Mouse (Mus musculus): Measurements from ENCODE around the gene Smco3.
"Not testable (repeated sequence)": the region's sequence is repeated elsewhere in the genome, so short reads cannot be mapped to it uniquely, and the experiment has no call there.

Smco3 gene

GRCm38 (mm10) chr6:136804705-136805408, 30.4 kb downstream of the Smco3 start:
- DNase-seq (ENCODE audit: low spot score) = no peak

DNA sequence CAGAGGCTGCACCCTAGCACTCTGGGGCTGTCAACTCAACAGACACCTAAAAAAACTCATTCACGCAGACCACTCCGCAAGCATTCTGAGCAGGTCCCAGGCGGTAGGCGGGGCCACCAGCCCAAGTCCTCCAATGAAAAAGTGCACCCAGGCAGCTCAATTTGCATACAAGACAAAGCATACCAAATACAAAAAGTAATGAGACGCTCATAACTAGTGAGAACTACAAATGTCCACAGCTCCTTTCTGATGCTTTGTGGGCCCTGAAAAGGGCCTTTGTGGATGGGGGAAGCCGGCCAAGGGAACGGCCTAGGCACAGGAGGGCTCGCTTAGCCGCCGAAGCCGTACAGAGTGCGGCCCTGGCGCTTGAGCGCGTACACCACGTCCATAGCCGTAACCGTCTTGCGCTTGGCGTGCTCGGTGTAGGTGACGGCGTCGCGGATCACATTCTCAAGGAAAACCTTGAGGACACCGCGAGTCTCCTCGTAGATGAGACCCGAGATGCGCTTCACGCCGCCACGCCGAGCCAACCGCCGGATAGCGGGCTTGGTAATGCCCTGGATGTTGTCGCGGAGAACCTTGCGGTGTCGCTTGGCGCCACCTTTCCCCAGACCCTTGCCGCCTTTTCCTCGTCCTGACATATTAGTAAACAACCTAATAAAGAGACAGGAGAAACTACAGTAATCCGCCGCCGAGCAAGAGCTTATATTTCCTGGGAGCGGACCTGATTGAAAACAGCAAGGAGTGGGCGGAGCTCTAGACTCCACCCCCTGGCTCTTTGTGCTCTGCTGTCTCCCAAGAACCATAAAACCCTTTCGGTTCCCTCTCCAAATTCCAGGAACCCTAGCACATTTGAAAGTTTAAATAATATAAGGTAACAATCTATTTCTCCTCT, 31.3 kb downstream of the Smco3 start, which contains the start of gene Hist4h4:
TSS of gene Hist4h4 (minus strand) at position 677 of the 895 bp plus-strand sequence.
- peak; percentile 93 for DNase-seq (ENCODE audit: low spot score)

GRCm38 (mm10) chr6:136803093-136803738, 32.0 kb downstream of the Smco3 start:
- no peak for DNase-seq (ENCODE audit: low spot score)

DNA sequence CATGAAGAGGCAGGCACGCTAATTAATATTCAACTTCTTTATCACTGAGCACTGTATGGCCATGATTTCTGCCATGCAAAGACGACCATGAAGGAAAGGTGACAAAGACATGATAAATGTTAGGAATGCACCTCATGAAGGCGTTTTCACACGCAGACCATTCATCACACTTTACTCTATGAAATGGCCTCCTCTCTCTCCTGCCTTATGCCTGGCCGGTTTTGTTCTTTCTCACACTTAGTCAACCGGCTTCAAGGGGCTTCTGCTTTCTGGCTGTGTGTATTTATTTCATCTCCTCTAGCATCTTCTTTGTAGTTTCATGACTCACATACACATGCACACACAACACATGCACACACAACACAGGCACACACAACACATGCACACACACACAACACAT, 34.0 kb downstream of the Smco3 start:
- no peak for DNase-seq (ENCODE audit: low spot score)

DNA sequence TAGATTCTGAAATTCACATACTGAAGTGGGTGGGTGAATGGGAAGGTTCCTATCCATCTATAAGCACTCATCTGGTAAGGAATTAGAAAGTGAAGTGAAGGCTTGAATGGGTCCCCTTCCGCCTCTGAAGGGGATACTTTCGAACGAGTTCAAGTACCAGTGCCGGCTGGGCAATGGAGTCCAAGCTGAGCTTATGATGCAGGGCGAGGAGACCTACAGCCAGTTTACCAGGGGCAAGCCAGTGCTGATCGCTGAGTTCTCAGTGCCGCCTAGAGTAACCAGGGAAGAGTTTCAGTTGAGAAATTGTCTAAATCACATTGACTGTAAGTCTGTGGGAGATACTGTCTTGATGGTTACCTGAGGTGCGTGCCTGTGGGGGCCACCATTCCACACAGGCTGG, 34.5 kb downstream of the Smco3 start:
- DNase-seq (ENCODE audit: low spot score) = no peak

GRCm38 (mm10) chr6:136797874-136798693, 37.2 kb downstream of the Smco3 start:
- not testable (repeated sequence) for DNase-seq (ENCODE audit: low spot score)

DNA sequence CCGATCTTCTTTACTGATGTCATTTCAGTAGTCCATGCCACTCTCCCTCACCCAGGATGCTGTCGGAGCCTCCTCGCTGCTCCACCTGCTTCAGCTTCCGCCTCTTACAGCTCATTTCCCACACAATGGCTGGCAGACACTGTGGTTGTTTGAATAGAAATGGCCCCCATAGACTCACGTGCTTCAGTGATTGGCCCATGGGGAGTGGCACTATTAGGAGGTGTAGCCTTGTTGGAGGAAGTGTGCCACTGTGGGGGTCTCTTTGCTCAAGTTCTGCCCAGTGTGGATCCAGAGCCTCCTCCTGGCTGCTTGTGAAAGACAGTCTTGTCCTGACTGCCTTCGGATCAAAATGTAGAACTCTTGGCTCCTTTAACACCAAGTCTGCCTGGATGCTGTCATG, 39.4 kb downstream of the Smco3 start:
- DNase-seq (ENCODE audit: low spot score) = no peak

DNA sequence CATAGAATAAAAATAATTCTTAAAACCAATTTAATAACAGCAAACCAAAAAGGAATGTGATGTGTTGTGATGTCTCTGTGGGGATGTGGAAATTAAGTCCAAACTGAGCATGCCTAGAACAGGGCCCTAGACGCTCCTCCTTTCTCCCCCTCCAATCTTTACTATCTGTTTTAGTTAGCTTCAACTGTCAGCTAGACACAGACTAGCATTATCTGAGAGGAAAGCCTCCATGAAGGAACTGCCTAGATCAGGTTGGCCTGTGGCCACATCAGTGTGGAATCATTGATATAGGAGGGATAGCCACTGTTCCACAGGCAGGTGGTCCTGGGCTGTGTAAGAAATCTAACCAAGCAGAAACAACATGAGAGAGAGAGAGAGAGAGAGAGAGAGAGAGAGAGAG, 40.1 kb downstream of the Smco3 start:
- DNase-seq (ENCODE audit: low spot score) = no peak

- DNase-seq (ENCODE audit: low spot score) = no peak
Measured at GRCm38 (mm10) chr6:136793831-136794525, 41.3 kb downstream of the Smco3 start.

DNA sequence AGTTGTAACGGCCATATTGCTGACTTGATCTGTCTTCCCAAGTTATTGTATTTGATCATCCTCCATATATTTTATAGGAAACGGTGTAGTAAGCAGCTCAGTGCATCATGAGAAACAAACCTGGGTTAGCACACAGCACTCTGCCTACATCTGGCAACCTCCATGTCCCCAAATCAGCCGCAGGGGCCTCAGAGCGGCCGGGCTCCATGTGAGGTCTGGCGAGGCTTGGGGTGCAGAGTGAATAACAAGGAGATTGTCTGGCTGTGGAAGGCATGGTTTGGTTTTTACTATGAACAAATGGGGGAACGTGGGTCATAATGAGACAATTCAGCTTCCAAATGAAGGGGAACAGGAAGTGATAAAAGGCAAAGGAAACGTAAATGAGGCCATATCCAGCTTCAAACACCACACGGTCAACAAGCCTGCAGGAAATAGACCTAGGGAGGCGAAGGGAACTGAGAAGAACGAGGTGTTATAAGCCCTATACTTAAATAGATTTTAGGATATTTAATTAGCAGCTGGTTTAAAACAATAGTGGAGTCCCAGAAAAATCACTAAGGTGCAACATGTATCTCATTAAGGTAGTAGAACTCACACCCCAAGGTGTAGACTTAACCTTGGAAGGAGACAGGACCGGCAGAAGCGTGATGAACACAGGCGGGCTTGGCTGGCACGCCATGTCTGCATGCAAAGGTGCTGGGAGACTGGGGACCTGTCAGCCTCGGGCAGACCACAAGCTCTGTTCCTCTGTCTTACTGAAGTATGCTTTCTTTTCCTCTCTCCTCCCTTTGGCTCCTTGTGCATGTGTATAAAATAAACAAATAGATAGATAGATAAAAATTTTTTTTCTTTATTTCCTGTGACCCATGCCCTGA, 42.1 kb downstream of the Smco3 start:
- DNase-seq (ENCODE audit: low spot score) = no peak

GRCm38 (mm10) chr6:136789391-136789971, 45.8 kb downstream of the Smco3 start:
- no peak for DNase-seq (ENCODE audit: low spot score)

- DNase-seq (ENCODE audit: low spot score) = no peak
Measured at GRCm38 (mm10) chr6:136782761-136783160, 52.5 kb downstream of the Smco3 start.

GRCm38 (mm10) chr6:136782146-136782545, 53.1 kb downstream of the Smco3 start:
- DNase-seq (ENCODE audit: low spot score) = no peak

GRCm38 (mm10) chr6:136781377-136781986, 53.8 kb downstream of the Smco3 start, which contains the start of gene Gucy2c:
Gucy2c (minus strand) TSS chr6:136781765.
- no peak for DNase-seq (ENCODE audit: low spot score)

Measured in testis, postnatal 14 days (tissue).